Mouse (Mus musculus): ENCODE measurements around the gene Tmem212. TPM values are rescaled to one million over a fixed set of nuclear protein-coding genes. Genes with fewer than 3 reads are reported as not detected.
"Not testable (repeated sequence)": the region's sequence is repeated elsewhere in the genome, so short reads cannot be mapped to it uniquely, and the experiment has no call there.

Gene Tmem212
- polyA plus RNA-seq (2016; fragmentation: Nextera tagmentation; extraction: Ambion mirVana): not detected in 2 replicates

- Histone ChIP-seq H3K27me3 (ENCODE audit: insufficient read depth, poor library complexity, severe bottlenecking) (no peaks in the 10 kb centered on the region), H3K4me1 (replicated peaks) (0 out of 2 replicates have a peak, but pooled peaks cover 3% of the 10 kb centered on the region), H3K36me3 (no peaks in the 10 kb centered on the region), H3K27ac (no peak within 1 kb of the TSS), H3K9me3 (no peaks in the 10 kb centered on the region), H3K4me3 (no peak within 1 kb of the TSS)
- no peak for DNase-seq (ENCODE audit: low spot score)
- 74% methylated on average over 8 of the region's 8 CpGs for WGBS
These were observed at the start of gene Tmem212 for GRCm38 (mm10) chr3:27896318-27896892. Gene Tmem212 (minus strand): TSS chr3:27896368.

- H3K27me3 ChIP-seq (ENCODE audit: insufficient read depth, poor library complexity, severe bottlenecking); DNase-seq (ENCODE audit: low spot score); H3K36me3 ChIP-seq; H3K4me1 ChIP-seq (replicated peaks); H3K27ac ChIP-seq; H3K9me3 ChIP-seq; H3K4me3 ChIP-seq: not testable (repeated sequence)
- 83% methylated on average over 2 of the region's 2 CpGs for WGBS
These were observed 49.2 kb upstream of the Tmem212 start for GRCm38 (mm10) chr3:27945397-27945796.

GRCm38 (mm10) chr3:27942991-27943390 is 46.8 kb upstream of the Tmem212 start:
- 88% methylated on average over 7 of the region's 7 CpGs for WGBS
- H3K4me1 ChIP-seq (replicated peaks): peaks cover 21% of the 10 kb centered on the region
- H3K36me3 ChIP-seq: no peaks in the 10 kb centered on the region
- no peak for DNase-seq (ENCODE audit: low spot score)
- no peaks in the 10 kb centered on the region for H3K9me3 ChIP-seq
- no peak overlapping the region for H3K27ac ChIP-seq
- H3K4me3 ChIP-seq: no peak overlapping the region
- peaks cover 11% of the 10 kb centered on the region for H3K27me3 ChIP-seq (ENCODE audit: insufficient read depth, poor library complexity, severe bottlenecking)

GRCm38 (mm10) chr3:27941634-27942033 is 45.5 kb upstream of the Tmem212 start:
- Histone ChIP-seq H3K4me1 (replicated peaks) (peaks cover 21% of the 10 kb centered on the region), H3K27me3 (ENCODE audit: insufficient read depth, poor library complexity, severe bottlenecking) (peaks cover 23% of the 10 kb centered on the region), H3K27ac (no peak overlapping the region), H3K9me3 (no peaks in the 10 kb centered on the region), H3K4me3 (no peak overlapping the region), H3K36me3 (no peaks in the 10 kb centered on the region)
- WGBS: 81% methylated on average over 3 of the region's 3 CpGs
- no peak for DNase-seq (ENCODE audit: low spot score)

- peak within 1 kb of the TSS; percentile 83 for H3K27ac ChIP-seq
- H3K27me3 ChIP-seq (ENCODE audit: insufficient read depth, poor library complexity, severe bottlenecking): peaks cover 26% of the 10 kb centered on the region
- peak; percentile 71 for DNase-seq (ENCODE audit: low spot score)
- peaks cover 21% of the 10 kb centered on the region for H3K4me1 ChIP-seq (replicated peaks)
- H3K9me3 ChIP-seq: no peaks in the 10 kb centered on the region
- under 1% methylated on average over 68 of the region's 68 CpGs for WGBS
- H3K36me3 ChIP-seq: no peaks in the 10 kb centered on the region
- peak within 1 kb of the TSS; percentile 64 for H3K4me3 ChIP-seq
These were observed 42.5 kb upstream of the Tmem212 start, which contains the start of gene Pld1 for GRCm38 (mm10) chr3:27938381-27939323. Gene Pld1 (plus strand): TSS chr3:27938695.

- DNase-seq (ENCODE audit: low spot score): no peak
- H3K4me1 ChIP-seq (replicated peaks): peaks cover 21% of the 10 kb centered on the region
- WGBS: 80% methylated on average over 13 of the region's 13 CpGs
- peak overlapping the region; percentile 64 for H3K4me3 ChIP-seq
- no peaks in the 10 kb centered on the region for H3K36me3 ChIP-seq
- no peaks in the 10 kb centered on the region for H3K9me3 ChIP-seq
- H3K27ac ChIP-seq: no peak overlapping the region
- peaks cover 26% of the 10 kb centered on the region for H3K27me3 ChIP-seq (ENCODE audit: insufficient read depth, poor library complexity, severe bottlenecking)
These were observed 41.3 kb upstream of the Tmem212 start for GRCm38 (mm10) chr3:27937144-27938110.

GRCm38 (mm10) chr3:27936731-27937130 is 40.6 kb upstream of the Tmem212 start:
- H3K4me3 ChIP-seq: no peak overlapping the region
- H3K36me3 ChIP-seq: no peaks in the 10 kb centered on the region
- H3K9me3 ChIP-seq: no peaks in the 10 kb centered on the region
- peaks cover 26% of the 10 kb centered on the region for H3K27me3 ChIP-seq (ENCODE audit: insufficient read depth, poor library complexity, severe bottlenecking)
- DNase-seq (ENCODE audit: low spot score): no peak
- H3K27ac ChIP-seq: no peak overlapping the region
- peaks cover 21% of the 10 kb centered on the region for H3K4me1 ChIP-seq (replicated peaks)
- WGBS: 81% methylated on average over 5 of the region's 5 CpGs

GRCm38 (mm10) chr3:27935644-27936043 is 39.5 kb upstream of the Tmem212 start:
- 72% methylated on average over 3 of the region's 3 CpGs for WGBS
- peaks cover 26% of the 10 kb centered on the region for H3K27me3 ChIP-seq (ENCODE audit: insufficient read depth, poor library complexity, severe bottlenecking)
- no peaks in the 10 kb centered on the region for H3K9me3 ChIP-seq
- no peak for DNase-seq (ENCODE audit: low spot score)
- H3K4me3 ChIP-seq: no peak overlapping the region
- H3K27ac ChIP-seq: no peak overlapping the region
- no peaks in the 10 kb centered on the region for H3K36me3 ChIP-seq
- peaks cover 18% of the 10 kb centered on the region for H3K4me1 ChIP-seq (replicated peaks)

GRCm38 (mm10) chr3:27932391-27932790 is 36.2 kb upstream of the Tmem212 start:
- DNase-seq (ENCODE audit: low spot score): no peak
- Histone ChIP-seq H3K4me1 (replicated peaks) (no peaks in the 10 kb centered on the region), H3K9me3 (peaks cover 2% of the 10 kb centered on the region; the same call in 1 of the 2 replicates), H3K27me3 (ENCODE audit: insufficient read depth, poor library complexity, severe bottlenecking) (peaks cover 10% of the 10 kb centered on the region), H3K36me3 (no peaks in the 10 kb centered on the region), H3K4me3 (no peak overlapping the region), H3K27ac (no peak overlapping the region)
- 91% methylated on average over 5 of the region's 5 CpGs for WGBS

- Histone ChIP-seq H3K27me3 (ENCODE audit: insufficient read depth, poor library complexity, severe bottlenecking) (no peaks in the 10 kb centered on the region), H3K27ac (no peak overlapping the region), H3K4me3 (no peak overlapping the region), H3K36me3 (no peaks in the 10 kb centered on the region), H3K4me1 (replicated peaks) (no peaks in the 10 kb centered on the region), H3K9me3 (peaks cover 2% of the 10 kb centered on the region; the same call in 1 of the 2 replicates)
- WGBS: 87% methylated on average over 4 of the region's 4 CpGs
- DNase-seq (ENCODE audit: low spot score): no peak
These were observed 33.1 kb upstream of the Tmem212 start for GRCm38 (mm10) chr3:27929219-27929618.

GRCm38 (mm10) chr3:27924037-27924436 is 27.9 kb upstream of the Tmem212 start:
- no peak overlapping the region for H3K4me3 ChIP-seq
- H3K4me1 ChIP-seq (replicated peaks): no peaks in the 10 kb centered on the region
- H3K36me3 ChIP-seq: no peaks in the 10 kb centered on the region
- 93% methylated on average over 3 of the region's 3 CpGs for WGBS
- H3K27ac ChIP-seq: no peak overlapping the region
- peaks cover under 1% of the 10 kb centered on the region; the same call in 1 of the 2 replicates for H3K9me3 ChIP-seq
- DNase-seq (ENCODE audit: low spot score): no peak
- no peaks in the 10 kb centered on the region for H3K27me3 ChIP-seq (ENCODE audit: insufficient read depth, poor library complexity, severe bottlenecking)

- Histone ChIP-seq H3K9me3 (peaks cover 8% of the 10 kb centered on the region; the same call in 1 of the 2 replicates), H3K4me3 (no peak overlapping the region), H3K27me3 (ENCODE audit: insufficient read depth, poor library complexity, severe bottlenecking) (no peaks in the 10 kb centered on the region), H3K27ac (no peak overlapping the region), H3K36me3 (no peaks in the 10 kb centered on the region), H3K4me1 (replicated peaks) (no peaks in the 10 kb centered on the region)
- 90% methylated on average over 11 of the region's 11 CpGs for WGBS
- no peak for DNase-seq (ENCODE audit: low spot score)
These were observed 25.3 kb upstream of the Tmem212 start for GRCm38 (mm10) chr3:27921268-27922020.
